Mouse (Mus musculus): Measurements from ENCODE around the gene Adamts4. TPM values are rescaled to one million over a fixed set of nuclear protein-coding genes. Genes with fewer than 3 reads are reported as not detected.

Adamts4 gene
- polyA plus RNA-seq, 1 experiment from 2014 or later: 5.0 TPM

DNA sequence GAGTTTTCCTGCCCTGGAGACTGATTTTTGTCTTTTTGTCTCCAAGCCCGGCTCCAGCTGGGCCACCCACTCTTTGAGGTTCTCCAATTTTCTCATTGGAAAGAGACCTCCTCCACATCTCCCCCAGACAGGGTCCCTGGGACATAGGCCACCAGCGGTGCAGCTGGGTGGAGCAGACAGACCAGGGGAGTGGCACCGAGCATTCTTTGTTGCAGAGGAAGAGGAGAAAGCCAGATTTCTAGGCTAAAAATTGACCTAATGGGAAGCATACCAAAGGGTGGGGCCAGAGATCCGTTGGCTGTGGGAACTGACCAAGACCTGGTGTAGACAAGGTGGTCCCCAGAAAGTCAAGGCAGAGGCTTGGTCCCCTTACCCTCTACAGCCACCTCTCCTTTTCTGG lies 2.3 kb upstream of the Adamts4 start:
- H3K27me3 ChIP-seq (replicated peaks; ENCODE audit: control insufficient read depth, insufficient read depth, low read length): no peaks in the 10 kb centered on the region
- peak overlapping the region; percentile 92 for H3K27ac ChIP-seq (ENCODE audit: low read depth)
- peaks cover 23% of the 10 kb centered on the region for H3K36me3 ChIP-seq (ENCODE audit: control insufficient read depth, insufficient read depth, low read length)
- DNase-seq (ENCODE audit: low spot score): no peak
- H3K9me3 ChIP-seq (ENCODE audit: control insufficient read depth, low read length): no peaks in the 10 kb centered on the region
- H3K4me2 ChIP-seq (ENCODE audit: low read length): peak overlapping the region; percentile 69
- 43% methylated on average over 4 of the region's 4 CpGs for WGBS
- no peak for ATAC-seq (replicated peaks; ENCODE audit: low FRiP score, low TSS enrichment, low read depth)
- H3K9ac ChIP-seq (ENCODE audit: low read length): peak overlapping the region; percentile 50; the same call in 1 of the 2 replicates
- H3K4me3 ChIP-seq (ENCODE audit: low read depth, low read length): peak overlapping the region; percentile 89
- H3K4me1 ChIP-seq (replicated peaks; ENCODE audit: control insufficient read depth, insufficient read depth, low read length): peaks cover 47% of the 10 kb centered on the region

GRCm38 (mm10) chr1:171248386-171249226 lies 1.6 kb upstream of the Adamts4 start:
- Histone ChIP-seq H3K9ac (ENCODE audit: low read length) (no peak overlapping the region), H3K27me3 (replicated peaks; ENCODE audit: control insufficient read depth, insufficient read depth, low read length) (no peaks in the 10 kb centered on the region), H3K4me3 (ENCODE audit: low read depth, low read length) (no peak overlapping the region), H3K4me2 (ENCODE audit: low read length) (no peak overlapping the region; the same call in 1 of the 2 replicates), H3K4me1 (replicated peaks; ENCODE audit: control insufficient read depth, insufficient read depth, low read length) (peaks cover 47% of the 10 kb centered on the region), H3K36me3 (ENCODE audit: control insufficient read depth, insufficient read depth, low read length) (peaks cover 16% of the 10 kb centered on the region; the same call in 1 of the 2 replicates), H3K9me3 (ENCODE audit: control insufficient read depth, low read length) (no peaks in the 10 kb centered on the region), H3K27ac (ENCODE audit: low read depth) (peak overlapping the region; percentile 92)
- no peak for ATAC-seq (replicated peaks; ENCODE audit: low FRiP score, low TSS enrichment, low read depth)
- 42% methylated on average over 2 of the region's 3 CpGs for WGBS
- no peak for DNase-seq (ENCODE audit: low spot score)

GRCm38 (mm10) chr1:171250680-171251593 lies 716 bp downstream of the Adamts4 start, which contains the start of gene Ndufs2:
Ndufs2 (minus strand) TSS chr1:171251388.
- no peaks in the 10 kb centered on the region for H3K27me3 ChIP-seq (replicated peaks; ENCODE audit: control insufficient read depth, insufficient read depth, low read length)
- H3K4me1 ChIP-seq (replicated peaks; ENCODE audit: control insufficient read depth, insufficient read depth, low read length): peaks cover 41% of the 10 kb centered on the region
- DNase-seq (ENCODE audit: low spot score) (no peak), ATAC-seq (replicated peaks; ENCODE audit: low FRiP score, low TSS enrichment, low read depth) (no peak)
- H3K4me2 ChIP-seq (ENCODE audit: low read length): peak within 1 kb of the TSS; percentile 60
- peak within 1 kb of the TSS; percentile 62 for H3K27ac ChIP-seq (ENCODE audit: low read depth)
- peak within 1 kb of the TSS; percentile 25 for H3K9ac ChIP-seq (ENCODE audit: low read length)
- H3K36me3 ChIP-seq (ENCODE audit: control insufficient read depth, insufficient read depth, low read length): peaks cover 1% of the 10 kb centered on the region; the same call in 1 of the 2 replicates
- H3K9me3 ChIP-seq (ENCODE audit: control insufficient read depth, low read length): no peaks in the 10 kb centered on the region
- peak within 1 kb of the TSS; percentile 28 for H3K4me3 ChIP-seq (ENCODE audit: low read depth, low read length)
- WGBS: 24% methylated on average over 26 of the region's 26 CpGs

- Histone ChIP-seq H3K27me3 (replicated peaks; ENCODE audit: control insufficient read depth, insufficient read depth, low read length) (no peaks in the 10 kb centered on the region), H3K4me3 (ENCODE audit: low read depth, low read length) (peak overlapping the region; percentile 28), H3K4me2 (ENCODE audit: low read length) (peak overlapping the region; percentile 60), H3K27ac (ENCODE audit: low read depth) (peak overlapping the region; percentile 49; the same call in 1 of the 2 replicates), H3K9ac (ENCODE audit: low read length) (no peak overlapping the region), H3K9me3 (ENCODE audit: control insufficient read depth, low read length) (no peaks in the 10 kb centered on the region), H3K4me1 (replicated peaks; ENCODE audit: control insufficient read depth, insufficient read depth, low read length) (peaks cover 36% of the 10 kb centered on the region), H3K36me3 (ENCODE audit: control insufficient read depth, insufficient read depth, low read length) (peaks cover 6% of the 10 kb centered on the region; the same call in 1 of the 2 replicates)
- ATAC-seq (replicated peaks; ENCODE audit: low FRiP score, low TSS enrichment, low read depth) (no peak), DNase-seq (ENCODE audit: low spot score) (peak; percentile 64)
- 14% methylated on average over 13 of the region's 13 CpGs for WGBS
Observed at GRCm38 (mm10) chr1:171251594-171252324, 1.5 kb downstream of the Adamts4 start.

DNA sequence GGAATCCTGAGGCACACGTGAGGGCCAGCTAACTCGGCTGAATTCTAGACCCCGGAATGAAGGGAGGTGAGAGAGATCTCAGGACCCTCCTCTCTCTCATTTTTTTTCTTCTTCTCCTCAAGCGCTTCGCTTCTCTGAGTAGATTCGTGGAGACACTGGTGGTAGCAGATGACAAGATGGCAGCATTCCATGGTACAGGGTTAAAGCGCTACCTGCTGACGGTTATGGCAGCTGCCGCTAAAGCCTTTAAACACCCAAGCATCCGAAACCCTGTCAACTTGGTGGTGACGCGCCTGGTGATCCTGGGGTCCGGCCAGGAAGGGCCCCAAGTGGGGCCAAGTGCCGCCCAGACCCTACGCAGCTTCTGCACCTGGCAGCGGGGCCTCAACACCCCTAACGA lies 2.2 kb downstream of the Adamts4 start:
- Histone ChIP-seq H3K4me1 (replicated peaks; ENCODE audit: control insufficient read depth, insufficient read depth, low read length) (peaks cover 36% of the 10 kb centered on the region), H3K4me3 (ENCODE audit: low read depth, low read length) (peak overlapping the region; percentile 28; the same call in 1 of the 2 replicates), H3K27me3 (replicated peaks; ENCODE audit: control insufficient read depth, insufficient read depth, low read length) (no peaks in the 10 kb centered on the region), H3K27ac (ENCODE audit: low read depth) (peak overlapping the region; percentile 49; the same call in 1 of the 2 replicates), H3K4me2 (ENCODE audit: low read length) (peak overlapping the region; percentile 60), H3K9ac (ENCODE audit: low read length) (no peak overlapping the region), H3K9me3 (ENCODE audit: control insufficient read depth, low read length) (no peaks in the 10 kb centered on the region), H3K36me3 (ENCODE audit: control insufficient read depth, insufficient read depth, low read length) (peaks cover 6% of the 10 kb centered on the region; the same call in 1 of the 2 replicates)
- 57% methylated on average over 17 of the region's 17 CpGs for WGBS
- no peak for ATAC-seq (replicated peaks; ENCODE audit: low FRiP score, low TSS enrichment, low read depth)
- DNase-seq (ENCODE audit: low spot score): no peak

DNA sequence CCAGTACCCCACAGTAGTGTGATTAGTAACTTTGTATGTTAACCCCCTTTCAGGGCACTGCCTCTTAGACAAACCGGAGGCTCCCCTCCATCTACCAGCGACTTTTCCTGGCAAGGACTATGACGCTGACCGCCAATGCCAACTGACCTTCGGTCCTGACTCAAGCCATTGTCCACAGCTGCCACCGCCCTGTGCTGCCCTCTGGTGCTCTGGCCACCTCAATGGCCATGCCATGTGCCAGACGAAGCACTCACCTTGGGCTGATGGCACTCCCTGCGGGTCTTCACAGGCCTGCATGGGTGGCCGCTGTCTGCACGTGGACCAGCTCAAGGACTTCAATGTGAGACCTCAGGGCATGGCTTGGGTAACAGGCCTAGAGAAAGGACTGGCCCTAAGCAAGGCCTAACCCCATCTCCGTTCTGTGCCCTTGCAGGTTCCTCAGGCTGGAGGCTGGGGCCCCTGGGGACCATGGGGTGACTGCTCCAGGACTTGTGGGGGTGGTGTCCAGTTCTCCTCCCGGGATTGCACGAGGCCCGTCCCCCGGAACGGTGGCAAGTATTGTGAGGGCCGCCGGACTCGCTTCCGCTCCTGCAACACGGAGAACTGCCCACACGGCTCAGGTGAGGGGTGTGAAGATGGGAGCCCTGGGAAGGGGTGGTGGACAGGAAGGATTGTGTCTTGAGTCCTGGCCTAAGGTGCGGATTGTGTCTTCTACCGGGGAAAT lies 6.0 kb downstream of the Adamts4 start:
- no peak for DNase-seq (ENCODE audit: low spot score)
- WGBS: 89% methylated on average over 24 of the region's 24 CpGs

DNA sequence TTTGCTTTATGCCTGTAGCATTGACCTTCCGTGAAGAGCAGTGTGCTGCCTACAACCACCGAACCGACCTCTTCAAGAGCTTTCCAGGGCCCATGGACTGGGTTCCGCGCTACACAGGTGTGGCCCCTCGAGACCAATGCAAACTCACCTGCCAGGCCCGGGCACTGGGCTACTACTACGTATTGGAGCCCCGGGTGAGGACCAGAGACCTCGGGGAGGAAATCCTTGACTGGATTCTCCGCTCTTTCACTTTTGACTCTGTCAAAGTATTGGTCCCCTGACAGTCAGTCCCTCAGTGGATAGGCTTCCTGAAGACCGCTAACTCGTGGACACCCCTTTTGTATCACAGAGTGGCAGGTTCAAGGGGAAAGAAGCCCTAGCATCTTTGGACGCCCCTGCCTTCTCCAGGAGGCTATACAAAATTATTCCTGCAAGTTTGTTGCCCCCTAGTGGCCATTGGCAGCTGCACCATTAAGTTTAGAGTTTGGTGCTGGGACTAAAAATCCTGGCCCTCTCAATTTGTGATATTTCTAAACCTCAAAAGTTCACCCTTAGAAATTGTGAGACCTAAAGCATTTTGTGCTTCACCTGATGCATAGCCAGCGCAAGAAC lies 6.8 kb downstream of the Adamts4 start:
- Histone ChIP-seq H3K36me3 (ENCODE audit: control insufficient read depth, insufficient read depth, low read length) (peaks cover 6% of the 10 kb centered on the region; the same call in 1 of the 2 replicates), H3K9ac (ENCODE audit: low read length) (no peak overlapping the region), H3K4me3 (ENCODE audit: low read depth, low read length) (no peak overlapping the region), H3K27me3 (replicated peaks; ENCODE audit: control insufficient read depth, insufficient read depth, low read length) (no peaks in the 10 kb centered on the region), H3K27ac (ENCODE audit: low read depth) (no peak overlapping the region), H3K4me1 (replicated peaks; ENCODE audit: control insufficient read depth, insufficient read depth, low read length) (peaks cover 5% of the 10 kb centered on the region), H3K9me3 (ENCODE audit: control insufficient read depth, low read length) (no peaks in the 10 kb centered on the region), H3K4me2 (ENCODE audit: low read length) (no peak overlapping the region)
- peak; percentile 79 for DNase-seq (ENCODE audit: low spot score)
- no peak for ATAC-seq (replicated peaks; ENCODE audit: low FRiP score, low TSS enrichment, low read depth)
- 64% methylated on average over 15 of the region's 15 CpGs for WGBS

More for the DNA sequence above, 6.0 kb downstream of the Adamts4 start:
- Histone ChIP-seq H3K4me3 (ENCODE audit: low read depth, low read length) (no peak overlapping the region), H3K9me3 (ENCODE audit: control insufficient read depth, low read length) (no peaks in the 10 kb centered on the region), H3K27me3 (replicated peaks; ENCODE audit: control insufficient read depth, insufficient read depth, low read length) (no peaks in the 10 kb centered on the region), H3K27ac (ENCODE audit: low read depth) (no peak overlapping the region), H3K36me3 (ENCODE audit: control insufficient read depth, insufficient read depth, low read length) (peaks cover 6% of the 10 kb centered on the region; the same call in 1 of the 2 replicates), H3K4me2 (ENCODE audit: low read length) (no peak overlapping the region), H3K9ac (ENCODE audit: low read length) (no peak overlapping the region), H3K4me1 (replicated peaks; ENCODE audit: control insufficient read depth, insufficient read depth, low read length) (peaks cover 8% of the 10 kb centered on the region)
- ATAC-seq (replicated peaks; ENCODE audit: low FRiP score, low TSS enrichment, low read depth): no peak

Measured in intestine, embryonic 14.5 days (tissue).